Mouse (Mus musculus) myocyte (in vitro differentiated cells): ENCODE results near the gene Gas6. TPM values are rescaled to one million over a fixed set of nuclear protein-coding genes. Genes with fewer than 3 reads are reported as not detected.

ENCODE experiments used
- H3K27me3 ChIP-seq: one replicate; pipeline ENCODE4 v1.6.1; 2011; ENCODE audit not compliant: control insufficient read depth, insufficient read depth, insufficient read length
- H3K36me3 ChIP-seq: one replicate; pipeline ENCODE4 v1.6.1; 2011; ENCODE audit not compliant: control insufficient read depth, insufficient read depth
- H3K4me2 ChIP-seq: one replicate; pipeline ENCODE4 v1.6.1; 2011; ENCODE audit warnings: low read depth, control low read depth
- H3K4me3 ChIP-seq: one replicate; pipeline ENCODE4 v1.5.1; 2011; ENCODE audit warnings: mild to moderate bottlenecking, control low read depth, moderate library complexity
- H3K79me2 ChIP-seq: one replicate; pipeline ENCODE4 v1.6.1; 2011; ENCODE audit not compliant: control insufficient read depth, insufficient read depth
- H3ac ChIP-seq: one replicate; pipeline ENCODE4 v1.6.1; 2011; ENCODE audit not compliant: control insufficient read depth, insufficient read length
- CEBPB ChIP-seq: IDR thresholded peaks from 2 replicates; pipeline ENCODE4 v1.6.1; 2011; ENCODE audit warnings: mild to moderate bottlenecking, moderate library complexity; ENCODE audit not compliant: poor library complexity, insufficient read depth, severe bottlenecking
- E2F4 ChIP-seq: IDR thresholded peaks from one replicate; pipeline ENCODE4 v1.6.1; 2011; ENCODE audit warnings: mild to moderate bottlenecking, control low read depth, moderate library complexity; ENCODE audit not compliant: insufficient read depth
- MAX ChIP-seq: IDR thresholded peaks from one replicate; pipeline ENCODE4 v1.6.1; 2011; ENCODE audit warnings: low read depth, mild to moderate bottlenecking, control low read depth
- MYOD1 ChIP-seq, 3 experiments: IDR thresholded peaks; one replicate each; pipeline ENCODE4 v1.6.1; 2011; ENCODE audit warnings: control low read depth in 2 of 3, low read depth in 2 of 3, mild to moderate bottlenecking in 2 of 3, moderate library complexity in 1 of 3; ENCODE audit not compliant: insufficient read length in 2 of 3, control insufficient read depth in 1 of 3
- MYOG ChIP-seq, 3 experiments: IDR thresholded peaks; one replicate each; pipeline ENCODE4 v1.6.1; 2011; ENCODE audit warnings: control low read depth in 2 of 3, low read depth in 2 of 3, mild to moderate bottlenecking in 2 of 3; ENCODE audit not compliant: insufficient read length in 2 of 3, control insufficient read depth in 1 of 3, insufficient read depth in 1 of 3
- POLR2A ChIP-seq: IDR thresholded peaks from one replicate; pipeline ENCODE4 v1.6.1; 2011; ENCODE audit warnings: low read depth, mild to moderate bottlenecking, control low read depth, moderate library complexity; ENCODE audit not compliant: insufficient read length
- POLR2AphosphoS2 ChIP-seq: IDR thresholded peaks from one replicate; pipeline ENCODE4 v1.6.1; 2011; ENCODE audit warnings: low read depth, control low read depth; ENCODE audit not compliant: insufficient read length
- REST ChIP-seq: IDR thresholded peaks from one replicate; pipeline ENCODE4 v1.6.1; 2011; ENCODE audit warnings: mild to moderate bottlenecking, control low read depth, moderate library complexity; ENCODE audit not compliant: insufficient read depth, insufficient read length
- SRF ChIP-seq: IDR thresholded peaks from one replicate; pipeline ENCODE4 v1.6.1; 2011; ENCODE audit warnings: low read depth; ENCODE audit not compliant: control insufficient read depth, insufficient read length
- TCF12 ChIP-seq: IDR thresholded peaks from one replicate; pipeline ENCODE4 v1.6.1; 2011; ENCODE audit warnings: mild to moderate bottlenecking, control low read depth; ENCODE audit not compliant: poor library complexity, insufficient read depth, severe bottlenecking
- TCF3 ChIP-seq: IDR thresholded peaks from one replicate; pipeline ENCODE4 v1.6.1; 2011; ENCODE audit warnings: low read depth, control low read depth; ENCODE audit not compliant: insufficient read length
- USF1 ChIP-seq: IDR thresholded peaks from one replicate; pipeline ENCODE4 v1.6.1; 2011; ENCODE audit warnings: low read depth, mild to moderate bottlenecking, control low read depth, moderate library complexity
- polyA plus RNA-seq: library from polyadenylated mRNA; unstranded; fragments of >200 nt; fragmentation: generic; extraction: Trizol; gene quantifications from one replicate; pipeline ENCODE4 v1.2.1, GENCODE M21; 2012; ENCODE audit warnings: missing spikeins

Gas6 gene
- polyA plus RNA-seq, 1 experiment = 0.50 TPM

DNA sequence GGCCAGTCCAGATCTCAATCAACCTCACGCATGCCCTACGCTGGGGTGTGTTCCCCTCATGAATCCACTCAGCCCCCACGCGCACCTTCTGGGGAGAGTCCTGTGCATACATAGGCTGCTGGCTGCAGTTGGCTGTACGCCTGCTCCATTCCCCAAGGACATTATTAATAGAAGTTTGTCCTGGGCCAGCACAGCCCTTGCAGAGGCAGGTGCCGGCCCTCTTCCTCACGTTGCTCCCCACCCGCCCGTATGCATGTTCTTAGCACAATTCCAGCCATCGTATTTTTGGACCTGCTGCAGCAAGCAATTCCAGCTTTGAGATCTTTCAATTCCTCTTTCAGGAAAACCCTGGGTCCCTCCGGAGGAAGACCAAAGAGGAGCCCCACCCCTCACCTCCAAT, 1.3 kb downstream of the Gas6 start:
- no peak for TF ChIP-seq REST
- no peak for TF ChIP-seq POLR2AphosphoS2
- Histone ChIP-seq H3K4me2 (no peak overlapping the region), H3K27me3 (no peaks in the 10 kb centered on the region), H3K79me2 (no peaks in the 10 kb centered on the region), H3K36me3 (no peaks in the 10 kb centered on the region), H3ac (no peak overlapping the region), H3K4me3 (no peak overlapping the region)

DNA sequence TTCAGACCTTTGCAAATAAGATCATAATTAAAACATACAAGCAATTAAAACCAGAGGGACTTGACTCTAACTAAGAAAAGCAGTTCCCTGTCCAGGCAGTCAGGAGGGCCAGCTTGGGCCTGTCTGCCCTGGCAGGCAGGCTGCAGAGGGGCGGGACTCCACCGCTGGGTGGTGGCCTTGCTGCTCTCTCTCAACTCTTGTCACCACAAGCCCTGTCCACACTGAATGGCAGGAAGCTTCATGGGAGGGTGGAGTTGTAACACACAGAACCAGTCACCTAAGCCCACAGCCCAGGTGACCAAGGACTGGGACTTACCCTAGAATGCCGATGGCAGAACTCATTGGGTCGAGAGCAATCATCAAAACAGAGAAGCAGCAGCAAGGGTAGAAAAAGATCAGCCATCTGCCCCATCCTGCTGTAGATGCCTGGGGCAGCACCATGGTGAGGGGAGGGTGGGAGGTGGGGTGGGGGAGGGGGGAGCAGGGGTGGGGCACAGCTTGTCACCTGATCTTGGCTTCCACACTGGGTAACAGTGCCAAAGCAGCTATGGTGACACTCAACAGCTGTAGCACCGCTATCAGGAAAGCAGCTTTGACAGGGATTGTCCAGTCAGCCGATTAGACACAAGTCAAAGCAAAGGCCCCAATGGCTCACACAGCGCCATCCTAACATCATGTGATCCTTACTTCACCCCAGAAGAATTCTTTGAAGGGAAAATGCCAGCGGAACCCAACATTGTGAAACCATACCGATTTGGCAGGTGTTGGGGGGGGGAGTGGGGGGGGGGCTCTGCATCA, 1.9 kb downstream of the Gas6 start:
- Histone ChIP-seq H3K4me3 (no peak overlapping the region), H3K27me3 (no peaks in the 10 kb centered on the region), H3ac (no peak overlapping the region), H3K4me2 (no peak overlapping the region), H3K79me2 (no peaks in the 10 kb centered on the region), H3K36me3 (no peaks in the 10 kb centered on the region)
- TF ChIP-seq POLR2AphosphoS2 = no peak
- no peak for TF ChIP-seq MYOD1 (IDR thresholded peaks at IDR 0.05; ENCODE audit: control insufficient read depth in 1 of 3, insufficient read length in 2 of 3, low read depth in 2 of 3)
- TF ChIP-seq REST = no peak
- no peak for TF ChIP-seq E2F4
- TF ChIP-seq SRF = no peak
- no peak for TF ChIP-seq TCF12
- no peak for TF ChIP-seq USF1
- TF ChIP-seq CEBPB = no peak
- no peak for TF ChIP-seq POLR2A

DNA sequence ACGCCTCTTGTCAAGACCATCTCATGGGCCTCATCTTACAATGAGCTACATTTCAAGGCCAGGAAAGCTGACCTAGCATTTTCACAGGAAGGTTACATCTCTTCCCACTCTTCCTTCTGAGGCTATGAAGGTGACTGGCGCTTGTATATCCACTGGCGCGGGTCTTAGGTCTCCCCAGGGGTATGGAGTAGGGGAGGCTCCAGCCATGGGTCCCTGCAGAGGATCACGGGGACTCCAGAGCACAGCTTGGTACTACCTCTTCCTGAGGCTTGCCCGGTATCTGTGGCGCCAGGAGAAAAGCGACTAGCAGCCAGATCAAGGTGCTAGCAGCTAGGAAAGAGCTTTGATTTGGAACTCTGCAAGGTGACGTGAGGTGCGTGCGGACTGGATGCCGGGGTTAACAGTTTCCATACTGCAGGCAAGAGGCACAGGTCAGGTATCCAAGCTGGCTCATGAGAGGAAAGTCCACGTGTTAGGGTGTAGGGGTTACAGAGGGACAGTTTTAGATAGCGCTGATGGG, 2.7 kb downstream of the Gas6 start:
- peaks cover 2% of the 10 kb centered on the region for H3K27me3 ChIP-seq
- no peak overlapping the region for H3K4me2 ChIP-seq
- H3K4me3 ChIP-seq = no peak overlapping the region
- no peak for TF ChIP-seq MYOD1 (IDR thresholded peaks at IDR 0.05; ENCODE audit: control insufficient read depth in 1 of 3, insufficient read length in 2 of 3, low read depth in 2 of 3)
- TF ChIP-seq USF1 = no peak
- TF ChIP-seq CEBPB = no peak
- no peak for TF ChIP-seq SRF
- H3K79me2 ChIP-seq = no peaks in the 10 kb centered on the region
- no peaks in the 10 kb centered on the region for H3K36me3 ChIP-seq
- H3ac ChIP-seq = no peak overlapping the region

DNA sequence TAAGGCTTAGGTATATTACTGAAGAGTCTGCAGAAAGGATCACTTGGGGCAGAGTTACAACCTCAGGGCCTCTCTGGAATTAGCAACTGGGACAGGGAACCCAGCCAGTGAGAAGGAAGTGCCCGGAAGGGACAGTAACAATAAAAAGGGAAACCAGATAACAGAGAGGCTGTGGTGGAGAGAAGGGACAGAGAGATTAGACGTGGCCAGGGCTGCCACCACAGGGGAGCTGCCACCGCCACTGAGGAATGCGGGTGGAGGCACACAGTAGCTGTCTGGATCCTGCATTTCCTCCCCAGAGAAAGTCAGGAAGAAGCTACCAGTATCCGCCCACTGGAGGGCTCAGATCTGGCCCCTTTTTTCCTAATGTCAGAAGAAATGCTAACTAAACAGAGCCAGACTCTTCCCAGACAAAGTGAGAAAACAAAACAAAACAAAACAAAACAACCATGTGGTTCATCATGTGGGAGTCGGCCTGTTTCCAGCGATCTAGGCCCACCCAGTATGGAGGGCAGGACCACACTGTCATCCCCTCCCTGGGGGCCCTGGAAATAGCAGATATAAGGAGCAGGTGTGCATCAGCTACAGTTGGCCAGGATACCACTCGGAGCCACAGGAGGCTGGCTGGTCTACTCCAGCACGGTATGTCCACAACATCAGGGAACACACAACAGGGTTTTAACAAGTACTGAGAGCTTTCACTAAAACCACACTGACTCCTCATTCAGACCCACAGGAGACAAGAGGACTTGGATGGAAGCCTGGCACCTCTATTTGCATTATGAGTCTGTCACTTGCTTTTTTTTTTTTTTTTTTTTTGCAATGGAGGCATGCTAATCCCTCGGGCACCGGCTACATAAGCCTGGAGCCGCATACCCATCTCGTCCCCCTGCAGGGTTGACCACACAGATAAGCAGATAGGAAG, 4.0 kb downstream of the Gas6 start:
- TF ChIP-seq POLR2AphosphoS2 (no peak), TCF3 (no peak), USF1 (no peak), MYOD1 (IDR thresholded peaks at IDR 0.05; ENCODE audit: control insufficient read depth in 1 of 3, insufficient read length in 2 of 3, low read depth in 2 of 3) (no peak), MYOG (IDR thresholded peaks at IDR 0.05; ENCODE audit: control insufficient read depth in 1 of 3, insufficient read depth in 1 of 3, insufficient read length in 2 of 3, low read depth in 2 of 3) (no peak), CEBPB (no peak), TCF12 (no peak), REST (no peak), MAX (no peak), SRF (no peak), POLR2A (no peak), E2F4 (no peak)
- Histone ChIP-seq H3ac (no peak overlapping the region), H3K79me2 (no peaks in the 10 kb centered on the region), H3K27me3 (peaks cover 7% of the 10 kb centered on the region), H3K36me3 (no peaks in the 10 kb centered on the region), H3K4me2 (no peak overlapping the region), H3K4me3 (no peak overlapping the region)

DNA sequence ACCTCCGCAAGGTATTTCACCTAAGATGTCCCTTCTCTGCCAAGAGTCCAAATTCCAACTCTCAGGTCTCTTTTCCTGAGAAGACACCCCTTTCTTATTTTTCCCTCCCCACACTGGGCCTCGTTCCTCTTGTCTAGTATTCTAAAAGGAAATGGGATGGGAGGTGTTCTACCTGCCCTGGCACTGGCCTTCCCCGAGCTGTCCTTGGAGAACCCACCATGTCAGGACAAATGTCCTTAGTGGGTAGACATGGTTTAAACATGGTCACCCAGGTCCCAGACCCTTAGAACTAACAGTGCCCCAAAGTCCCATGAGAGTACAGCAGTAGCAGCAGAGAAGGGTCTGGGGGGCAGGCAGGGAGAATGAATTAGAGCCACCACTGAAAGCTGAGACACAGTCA, 4.9 kb downstream of the Gas6 start:
- no peak overlapping the region for H3ac ChIP-seq
- TF ChIP-seq MYOG (IDR thresholded peaks at IDR 0.05; ENCODE audit: control insufficient read depth in 1 of 3, insufficient read depth in 1 of 3, insufficient read length in 2 of 3, low read depth in 2 of 3) (no peak), POLR2A (no peak), USF1 (no peak), SRF (no peak), TCF12 (no peak), CEBPB (no peak), POLR2AphosphoS2 (no peak), MYOD1 (IDR thresholded peaks at IDR 0.05; ENCODE audit: control insufficient read depth in 1 of 3, insufficient read length in 2 of 3, low read depth in 2 of 3) (no peak), REST (no peak), TCF3 (no peak), MAX (no peak), E2F4 (no peak)
- no peaks in the 10 kb centered on the region for H3K36me3 ChIP-seq
- H3K4me2 ChIP-seq = no peak overlapping the region
- no peaks in the 10 kb centered on the region for H3K79me2 ChIP-seq
- no peak overlapping the region for H3K4me3 ChIP-seq
- H3K27me3 ChIP-seq = peaks cover 7% of the 10 kb centered on the region
